Mouse (Mus musculus) liver, postnatal 0 days (tissue): ENCODE measurements around the gene Tcf7l2.

Experiments used
- CTCF ChIP-seq: sonication (generic); IDR thresholded peaks from 2 replicates; pipeline ENCODE4 v1.5.1; 2016; ENCODE audit warnings: antibody characterized with exemption, low read depth
- EP300 ChIP-seq: IDR thresholded peaks from 2 replicates; pipeline ENCODE4 v1.6.1; 2016; ENCODE audit warnings: antibody characterized with exemption, low read depth, mild to moderate bottlenecking

DNA sequence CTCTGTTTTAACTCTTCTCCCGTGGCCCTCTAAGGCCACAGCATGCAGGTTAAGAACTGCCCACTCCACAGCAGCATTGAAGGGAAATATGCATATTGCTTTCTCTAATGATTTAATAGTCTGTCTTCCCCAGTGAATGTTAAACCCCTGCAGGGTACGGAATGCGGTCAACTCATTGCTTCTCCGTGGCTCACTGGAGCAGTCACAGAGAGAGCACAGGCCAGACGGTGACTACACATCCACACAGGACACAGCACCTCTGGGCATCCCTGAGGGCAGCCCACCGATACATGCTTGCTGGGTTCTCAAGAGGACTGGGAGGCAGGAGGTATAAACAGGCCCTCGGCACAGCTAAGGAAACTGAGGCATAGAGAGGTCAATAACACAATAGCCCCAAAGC is 35.3 kb upstream of the Tcf7l2 start:
- TF ChIP-seq CTCF: no peak
- no peak for TF ChIP-seq EP300
